10 mouse cellular contexts compared by ENCODE assay signal in genomic region chr9:27193592-27194080, GRCm38 (mm10). TPM values are rescaled to one million over a fixed set of nuclear protein-coding genes. Genes with fewer than 3 reads are reported as not detected.
DNase-seq lines count a peak whose midpoint lies in the region; ATAC-seq lines count a peak whose summit lies in the region.
"Had no signal": no experiment of that assay in that cellular context is flagged by ENCODE, and none has a peak within 500 bp of the region (broad histone marks: within the 10 kb centered on the region; RNA-seq: fewer than 3 reads in every experiment).

No protein-coding gene starts in this region.

- no peaks in the 10 kb centered on the region; the same call in 1 of the 2 replicates for H3K27me3 ChIP-seq in embryonic facial prominence, embryonic 10.5 days (replicated peaks; ENCODE audit: low read depth, poor library complexity, severe bottlenecking)
- H3K27me3 ChIP-seq: midbrain, embryonic 12.5 days had no signal

- no peak overlapping the region for H3K27ac ChIP-seq in embryonic facial prominence, embryonic 10.5 days (replicated peaks)
- H3K27ac ChIP-seq: midbrain, embryonic 12.5 days had no signal

- H3K4me1 ChIP-seq in embryonic facial prominence, embryonic 10.5 days: peaks cover 26% of the 10 kb centered on the region

- DNase-seq in frontal cortex, postnatal 14 days (ENCODE audit: low spot score in 2 of 2): no peak
- peak; percentile 83 for DNase-seq in right cerebral cortex, adult 18-20 months
- no peak for DNase-seq in right cerebral cortex, postnatal 4 days
- peak; percentile 63 for DNase-seq in left cerebral cortex, adult 11 months (ENCODE audit: low spot score)
- DNase-seq in embryonic facial prominence, embryonic 10.5 days (ENCODE audit: low spot score): no peak
- DNase-seq in urinary bladder, postnatal 36 days (ENCODE audit: low spot score in 2 of 2): no peak
- DNase-seq: B cell, adult 2 months had no signal

- H3K9me3 ChIP-seq in embryonic facial prominence, embryonic 10.5 days: no peaks in the 10 kb centered on the region
- H3K9me3 ChIP-seq: midbrain, embryonic 12.5 days had no signal

- no peak overlapping the region for H3K4me3 ChIP-seq in embryonic facial prominence, embryonic 10.5 days
- H3K4me3 ChIP-seq: midbrain, embryonic 12.5 days had no signal

- H3K36me3 ChIP-seq in embryonic facial prominence, embryonic 10.5 days (replicated peaks): no peaks in the 10 kb centered on the region
- H3K36me3 ChIP-seq: midbrain, embryonic 12.5 days had no signal

- peak; percentile 50; the same call in 1 of the 2 replicates for ATAC-seq in frontal cortex, adult (ENCODE audit: low TSS enrichment)
- ATAC-seq in monocyte, adult 5-6 weeks (replicated peaks; ENCODE audit: insufficient number of reproducible peaks, low FRiP score, low TSS enrichment, poor library complexity, severe bottlenecking): no peak

- 79% methylated on average over 5 of the region's 6 CpGs for WGBS in embryonic facial prominence, embryonic 10.5 days

RNA-seq across cellular contexts. Expression of gene Jam3, which starts 38.4 kb away (rescaled TPM):
- 100 and 111 TPM in 2 replicates for polyA plus RNA-seq in embryonic facial prominence, embryonic 10.5 days (2016; fragmentation: Nextera tagmentation; extraction: Ambion mirVana)
- 1.0 TPM in 1 of 3 replicates, not detected in the others for total RNA-seq in monocyte, adult 5-6 weeks (2017)

Comparison
In these comparisons a context has a peak if more than half of its experiments do, and no peak if none do; other contexts are left out.
1. DNase-seq: peak in right cerebral cortex, adult 18-20 months (single experiment) and left cerebral cortex, adult 11 months (single experiment); none in frontal cortex, postnatal 14 days (0 of 2), right cerebral cortex, postnatal 4 days (single experiment), embryonic facial prominence, embryonic 10.5 days (single experiment) and urinary bladder, postnatal 36 days (0 of 2).